Mouse (Mus musculus) bone marrow, adult 2 months (tissue): Measurements from ENCODE around the gene Srd5a2. TPM values are rescaled to one million over a fixed set of nuclear protein-coding genes. Genes with fewer than 3 reads are reported as not detected.

Experiments
- H3K27ac ChIP-seq: fragments of 200-500 bp; 2 replicates; pipeline ENCODE4 v1.5.1; 2012; ENCODE audit warnings: low read depth, mild to moderate bottlenecking, control low read depth, inconsistent platforms, low read length; ENCODE audit not compliant: control insufficient read depth, poor library complexity, insufficient read depth
- H3K4me1 ChIP-seq: fragments of 200-500 bp; 2 replicates; pipeline ENCODE4 v1.6.1; 2011; ENCODE audit warnings: low read length; ENCODE audit not compliant: control insufficient read depth, insufficient read depth
- H3K4me3 ChIP-seq: fragments of 200-500 bp; replicated peaks from 2 replicates; pipeline ENCODE3; 2011; ENCODE audit warnings: mild to moderate bottlenecking, low read depth, low read length, control low read depth; ENCODE audit not compliant: control insufficient read depth
- CTCF ChIP-seq: fragments of 200-500 bp; IDR thresholded peaks from 2 replicates; pipeline ENCODE4 v1.5.1; 2011; ENCODE audit warnings: low read length, control low read depth; ENCODE audit not compliant: control insufficient read depth, insufficient read depth
- POLR2A ChIP-seq: fragments of 200-500 bp; IDR thresholded peaks from 2 replicates; pipeline ENCODE4 v1.6.1; 2011; ENCODE audit warnings: low read depth, mild to moderate bottlenecking, control low read depth, low read length, borderline replicate concordance; ENCODE audit not compliant: control insufficient read depth
- WGBS: fragments of 180-500 bp; shearing (Covaris S2); methylation state at CpG from one replicate; pipeline ENCODE4 v1.1.7; 2018; 5-methylcytosine and 5-hydroxymethylcytosine counted together
- polyA plus RNA-seq: library from polyadenylated mRNA; stranded (reverse); fragments of >200 nt; gene quantifications from 2 replicates; pipeline ENCODE4 v1.2.4, GENCODE M21; 2011; ENCODE audit warnings: low replicate concordance; ENCODE audit not compliant: missing spikeins, insufficient read depth, insufficient read length

The Srd5a2 gene
- polyA plus RNA-seq, 1 experiment: not detected

- no peaks in the 10 kb centered on the region for H3K4me1 ChIP-seq
- no peak overlapping the region for H3K4me3 ChIP-seq
- TF ChIP-seq CTCF (no peak), POLR2A (no peak)
- 10% methylated on average over 19 of the region's 19 CpGs for WGBS
- no peak overlapping the region for H3K27ac ChIP-seq
Measured at GRCm38 (mm10) chr17:74048229-74048816, 607 bp upstream of the Srd5a2 start.

GRCm38 (mm10) chr17:74043754-74044153, 4.0 kb downstream of the Srd5a2 start:
- H3K4me3 ChIP-seq: no peak overlapping the region
- TF ChIP-seq CTCF (no peak), POLR2A (no peak)
- H3K27ac ChIP-seq: no peak overlapping the region
- WGBS: 54% methylated on average over 4 of the region's 4 CpGs
- H3K4me1 ChIP-seq: no peaks in the 10 kb centered on the region

- WGBS: 39% methylated on average over 8 of the region's 8 CpGs
- no peaks in the 10 kb centered on the region for H3K4me1 ChIP-seq
- no peak for TF ChIP-seq POLR2A
- peak; percentile 94 for TF ChIP-seq CTCF
- no peak overlapping the region for H3K27ac ChIP-seq
- H3K4me3 ChIP-seq: no peak overlapping the region
Measured at GRCm38 (mm10) chr17:74020526-74021203, 27.1 kb downstream of the Srd5a2 start.

GRCm38 (mm10) chr17:74018281-74018680, 29.4 kb downstream of the Srd5a2 start:
- no peak for TF ChIP-seq POLR2A
- no peak for TF ChIP-seq CTCF
- Histone ChIP-seq H3K4me1 (no peaks in the 10 kb centered on the region), H3K27ac (no peak overlapping the region), H3K4me3 (no peak overlapping the region)
- 75% methylated on average over 4 of the region's 4 CpGs for WGBS

- 73% methylated on average over 1 of the region's 1 CpGs for WGBS
- TF ChIP-seq CTCF: no peak
- TF ChIP-seq POLR2A: no peak
- H3K4me3 ChIP-seq: no peak overlapping the region
- H3K4me1 ChIP-seq: no peaks in the 10 kb centered on the region
- H3K27ac ChIP-seq: no peak overlapping the region
Measured at GRCm38 (mm10) chr17:74017649-74018048, 30.1 kb downstream of the Srd5a2 start.

GRCm38 (mm10) chr17:74015128-74015527, 32.6 kb downstream of the Srd5a2 start:
- 74% methylated on average over 6 of the region's 6 CpGs for WGBS
- H3K27ac ChIP-seq: no peak overlapping the region
- TF ChIP-seq CTCF (no peak), POLR2A (no peak)
- H3K4me3 ChIP-seq: no peak overlapping the region
- H3K4me1 ChIP-seq: no peaks in the 10 kb centered on the region

- Histone ChIP-seq H3K27ac (no peak overlapping the region), H3K4me1 (no peaks in the 10 kb centered on the region), H3K4me3 (no peak overlapping the region)
- WGBS: 71% methylated on average over 4 of the region's 4 CpGs
- TF ChIP-seq CTCF (no peak), POLR2A (no peak)
Measured at GRCm38 (mm10) chr17:74008680-74009079, 39.0 kb downstream of the Srd5a2 start.

GRCm38 (mm10) chr17:74007001-74007400, 40.7 kb downstream of the Srd5a2 start:
- no peak overlapping the region for H3K27ac ChIP-seq
- no peak overlapping the region for H3K4me3 ChIP-seq
- 70% methylated on average over 8 of the region's 8 CpGs for WGBS
- TF ChIP-seq CTCF (no peak), POLR2A (no peak)
- no peaks in the 10 kb centered on the region for H3K4me1 ChIP-seq
